Mouse (Mus musculus): ENCODE measurements around the gene Gm28048. TPM values are rescaled to one million over a fixed set of nuclear protein-coding genes. Genes with fewer than 3 reads are reported as not detected.

The Gm28048 gene
- polyA plus RNA-seq, 1 experiment = 0.91 TPM

- Histone ChIP-seq H3K4me3 (ENCODE audit: control insufficient read depth, low read depth, low read length) (no peak overlapping the region), H3K4me1 (ENCODE audit: control insufficient read depth, insufficient read depth, low read length) (peaks cover 17% of the 10 kb centered on the region), H3K36me3 (ENCODE audit: control insufficient read depth, insufficient read depth, low read length) (no peaks in the 10 kb centered on the region), H3K27ac (ENCODE audit: control insufficient read depth, insufficient read depth, low read depth, low read length) (no peak overlapping the region), H3K27me3 (ENCODE audit: control insufficient read depth, insufficient read depth, low read length) (peaks cover 4% of the 10 kb centered on the region; the same call in 1 of the 2 replicates)
- TF ChIP-seq CTCF (IDR thresholded peaks at IDR 0.05; ENCODE audit: control insufficient read depth, insufficient read depth, insufficient replicate concordance, low read depth, low read length) (no peak), POLR2A (IDR thresholded peaks at IDR 0.05; ENCODE audit: control insufficient read depth, low read depth, low read length) (no peak)
These were observed 125.4 kb downstream of the Gm28048 start for GRCm38 (mm10) chr11:22856371-22856965.

GRCm38 (mm10) chr11:22854571-22854970 is 127.3 kb downstream of the Gm28048 start:
- peaks cover 8% of the 10 kb centered on the region for H3K4me1 ChIP-seq (ENCODE audit: control insufficient read depth, insufficient read depth, low read length)
- TF ChIP-seq POLR2A (IDR thresholded peaks at IDR 0.05; ENCODE audit: control insufficient read depth, low read depth, low read length) = no peak
- no peak for TF ChIP-seq CTCF (IDR thresholded peaks at IDR 0.05; ENCODE audit: control insufficient read depth, insufficient read depth, insufficient replicate concordance, low read depth, low read length)
- H3K27ac ChIP-seq (ENCODE audit: control insufficient read depth, insufficient read depth, low read depth, low read length) = no peak overlapping the region
- no peaks in the 10 kb centered on the region for H3K36me3 ChIP-seq (ENCODE audit: control insufficient read depth, insufficient read depth, low read length)
- H3K4me3 ChIP-seq (ENCODE audit: control insufficient read depth, low read depth, low read length) = no peak overlapping the region
- peaks cover 4% of the 10 kb centered on the region; the same call in 1 of the 2 replicates for H3K27me3 ChIP-seq (ENCODE audit: control insufficient read depth, insufficient read depth, low read length)

- TF ChIP-seq CTCF (IDR thresholded peaks at IDR 0.05; ENCODE audit: control insufficient read depth, insufficient read depth, insufficient replicate concordance, low read depth, low read length) (no peak), POLR2A (IDR thresholded peaks at IDR 0.05; ENCODE audit: control insufficient read depth, low read depth, low read length) (no peak)
- H3K4me3 ChIP-seq (ENCODE audit: control insufficient read depth, low read depth, low read length) = no peak overlapping the region
- peaks cover 1% of the 10 kb centered on the region for H3K4me1 ChIP-seq (ENCODE audit: control insufficient read depth, insufficient read depth, low read length)
- H3K27ac ChIP-seq (ENCODE audit: control insufficient read depth, insufficient read depth, low read depth, low read length) = no peak overlapping the region
- no peaks in the 10 kb centered on the region for H3K36me3 ChIP-seq (ENCODE audit: control insufficient read depth, insufficient read depth, low read length)
- H3K27me3 ChIP-seq (ENCODE audit: control insufficient read depth, insufficient read depth, low read length) = no peaks in the 10 kb centered on the region
These were observed 128.3 kb downstream of the Gm28048 start for GRCm38 (mm10) chr11:22853477-22854157.

GRCm38 (mm10) chr11:22852510-22852909 is 129.4 kb downstream of the Gm28048 start:
- H3K27me3 ChIP-seq (ENCODE audit: control insufficient read depth, insufficient read depth, low read length) = no peaks in the 10 kb centered on the region
- no peak overlapping the region for H3K4me3 ChIP-seq (ENCODE audit: control insufficient read depth, low read depth, low read length)
- no peaks in the 10 kb centered on the region for H3K36me3 ChIP-seq (ENCODE audit: control insufficient read depth, insufficient read depth, low read length)
- H3K27ac ChIP-seq (ENCODE audit: control insufficient read depth, insufficient read depth, low read depth, low read length) = no peak overlapping the region
- TF ChIP-seq POLR2A (IDR thresholded peaks at IDR 0.05; ENCODE audit: control insufficient read depth, low read depth, low read length) = no peak
- TF ChIP-seq CTCF (IDR thresholded peaks at IDR 0.05; ENCODE audit: control insufficient read depth, insufficient read depth, insufficient replicate concordance, low read depth, low read length) = no peak
- peaks cover 3% of the 10 kb centered on the region; the same call in 1 of the 2 replicates for H3K4me1 ChIP-seq (ENCODE audit: control insufficient read depth, insufficient read depth, low read length)

GRCm38 (mm10) chr11:22851416-22851815 is 130.5 kb downstream of the Gm28048 start:
- no peaks in the 10 kb centered on the region for H3K27me3 ChIP-seq (ENCODE audit: control insufficient read depth, insufficient read depth, low read length)
- peaks cover 3% of the 10 kb centered on the region; the same call in 1 of the 2 replicates for H3K4me1 ChIP-seq (ENCODE audit: control insufficient read depth, insufficient read depth, low read length)
- H3K27ac ChIP-seq (ENCODE audit: control insufficient read depth, insufficient read depth, low read depth, low read length) = no peak overlapping the region
- no peak for TF ChIP-seq POLR2A (IDR thresholded peaks at IDR 0.05; ENCODE audit: control insufficient read depth, low read depth, low read length)
- TF ChIP-seq CTCF (IDR thresholded peaks at IDR 0.05; ENCODE audit: control insufficient read depth, insufficient read depth, insufficient replicate concordance, low read depth, low read length) = no peak
- no peak overlapping the region for H3K4me3 ChIP-seq (ENCODE audit: control insufficient read depth, low read depth, low read length)
- H3K36me3 ChIP-seq (ENCODE audit: control insufficient read depth, insufficient read depth, low read length) = no peaks in the 10 kb centered on the region

GRCm38 (mm10) chr11:22850077-22850476 is 131.8 kb downstream of the Gm28048 start:
- Histone ChIP-seq H3K27ac (ENCODE audit: control insufficient read depth, insufficient read depth, low read depth, low read length) (peak overlapping the region; percentile 39; the same call in 1 of the 2 replicates), H3K4me3 (ENCODE audit: control insufficient read depth, low read depth, low read length) (no peak overlapping the region), H3K4me1 (ENCODE audit: control insufficient read depth, insufficient read depth, low read length) (peaks cover 3% of the 10 kb centered on the region; the same call in 1 of the 2 replicates), H3K27me3 (ENCODE audit: control insufficient read depth, insufficient read depth, low read length) (no peaks in the 10 kb centered on the region), H3K36me3 (ENCODE audit: control insufficient read depth, insufficient read depth, low read length) (no peaks in the 10 kb centered on the region)
- TF ChIP-seq CTCF (IDR thresholded peaks at IDR 0.05; ENCODE audit: control insufficient read depth, insufficient read depth, insufficient replicate concordance, low read depth, low read length) (no peak), POLR2A (IDR thresholded peaks at IDR 0.05; ENCODE audit: control insufficient read depth, low read depth, low read length) (no peak)

GRCm38 (mm10) chr11:22848649-22849195 is 133.2 kb downstream of the Gm28048 start:
- peaks cover 3% of the 10 kb centered on the region for H3K4me1 ChIP-seq (ENCODE audit: control insufficient read depth, insufficient read depth, low read length)
- no peaks in the 10 kb centered on the region for H3K36me3 ChIP-seq (ENCODE audit: control insufficient read depth, insufficient read depth, low read length)
- TF ChIP-seq CTCF (IDR thresholded peaks at IDR 0.05; ENCODE audit: control insufficient read depth, insufficient read depth, insufficient replicate concordance, low read depth, low read length) (no peak), POLR2A (IDR thresholded peaks at IDR 0.05; ENCODE audit: control insufficient read depth, low read depth, low read length) (no peak)
- H3K27me3 ChIP-seq (ENCODE audit: control insufficient read depth, insufficient read depth, low read length) = no peaks in the 10 kb centered on the region
- H3K4me3 ChIP-seq (ENCODE audit: control insufficient read depth, low read depth, low read length) = no peak overlapping the region
- H3K27ac ChIP-seq (ENCODE audit: control insufficient read depth, insufficient read depth, low read depth, low read length) = no peak overlapping the region
